Mouse (Mus musculus) cerebellum, adult 9-11 months (tissue): Measurements from ENCODE around the gene Pdzrn3.

Experiments used
- DNase-seq: peaks from one replicate; pipeline ENCODE4 v3.0.0; 2022

Pdzrn3 gene

GRCm38 (mm10) chr6:101366809-101367602, 10.7 kb downstream of the Pdzrn3 start:
- DNase-seq, result no peak

- no peak for DNase-seq
Observed at GRCm38 (mm10) chr6:101365795-101366194, 11.9 kb downstream of the Pdzrn3 start.

GRCm38 (mm10) chr6:101363904-101364303, 13.8 kb downstream of the Pdzrn3 start:
- DNase-seq, result no peak

- DNase-seq, result no peak
Observed at GRCm38 (mm10) chr6:101362728-101363127, 15.0 kb downstream of the Pdzrn3 start.

- DNase-seq, result no peak
Observed at GRCm38 (mm10) chr6:101362268-101362667, 15.4 kb downstream of the Pdzrn3 start.

GRCm38 (mm10) chr6:101360211-101360737, 17.4 kb downstream of the Pdzrn3 start:
- DNase-seq, result no peak

GRCm38 (mm10) chr6:101359646-101360045, 18.1 kb downstream of the Pdzrn3 start:
- no peak for DNase-seq

- no peak for DNase-seq
Observed at GRCm38 (mm10) chr6:101354887-101355286, 22.8 kb downstream of the Pdzrn3 start.

GRCm38 (mm10) chr6:101354230-101354881, 23.3 kb downstream of the Pdzrn3 start:
- DNase-seq, result no peak

- no peak for DNase-seq
Observed at GRCm38 (mm10) chr6:101353701-101354100, 24.0 kb downstream of the Pdzrn3 start.

- DNase-seq, result no peak
Observed at GRCm38 (mm10) chr6:101352626-101353025, 25.1 kb downstream of the Pdzrn3 start.

GRCm38 (mm10) chr6:101351100-101351499, 26.6 kb downstream of the Pdzrn3 start:
- no peak for DNase-seq

GRCm38 (mm10) chr6:101350414-101350973, 27.2 kb downstream of the Pdzrn3 start:
- DNase-seq, result no peak

- no peak for DNase-seq
Observed at GRCm38 (mm10) chr6:101348496-101348895, 29.2 kb downstream of the Pdzrn3 start.

- no peak for DNase-seq
Observed at GRCm38 (mm10) chr6:101340051-101340450, 37.6 kb downstream of the Pdzrn3 start.

- DNase-seq, result no peak
Observed at GRCm38 (mm10) chr6:101337842-101338528, 39.7 kb downstream of the Pdzrn3 start.

- DNase-seq, result no peak
Observed at GRCm38 (mm10) chr6:101336660-101337059, 41.0 kb downstream of the Pdzrn3 start.

- no peak for DNase-seq
Observed at GRCm38 (mm10) chr6:101335744-101336143, 42.0 kb downstream of the Pdzrn3 start.

- no peak for DNase-seq
Observed at GRCm38 (mm10) chr6:101334495-101334894, 43.2 kb downstream of the Pdzrn3 start.

- no peak for DNase-seq
Observed at GRCm38 (mm10) chr6:101330392-101330791, 47.3 kb downstream of the Pdzrn3 start.

- no peak for DNase-seq
Observed at GRCm38 (mm10) chr6:101329499-101329898, 48.2 kb downstream of the Pdzrn3 start.

GRCm38 (mm10) chr6:101328514-101328913, 49.2 kb downstream of the Pdzrn3 start:
- no peak for DNase-seq

GRCm38 (mm10) chr6:101327741-101328140, 50.0 kb downstream of the Pdzrn3 start:
- DNase-seq, result no peak
